Mouse (Mus musculus): ENCODE measurements around the gene Olfr481.

GRCm38 (mm10) chr7:108100549-108100948 lies 20.9 kb downstream of the Olfr481 start, which contains the start of gene Olfr483:
- TF ChIP-seq ZC3H11A (IDR thresholded peaks at IDR 0.05; ENCODE audit: borderline replicate concordance, low read depth, low read length) (no peak), HCFC1 (IDR thresholded peaks at IDR 0.05; ENCODE audit: borderline replicate concordance, insufficient read depth, low read length) (no peak), MAFK (IDR thresholded peaks at IDR 0.05; ENCODE audit: insufficient read depth, low read depth, low read length) (no peak)
